8 mouse cellular contexts compared by ENCODE assay signal in the genomic region with DNA sequence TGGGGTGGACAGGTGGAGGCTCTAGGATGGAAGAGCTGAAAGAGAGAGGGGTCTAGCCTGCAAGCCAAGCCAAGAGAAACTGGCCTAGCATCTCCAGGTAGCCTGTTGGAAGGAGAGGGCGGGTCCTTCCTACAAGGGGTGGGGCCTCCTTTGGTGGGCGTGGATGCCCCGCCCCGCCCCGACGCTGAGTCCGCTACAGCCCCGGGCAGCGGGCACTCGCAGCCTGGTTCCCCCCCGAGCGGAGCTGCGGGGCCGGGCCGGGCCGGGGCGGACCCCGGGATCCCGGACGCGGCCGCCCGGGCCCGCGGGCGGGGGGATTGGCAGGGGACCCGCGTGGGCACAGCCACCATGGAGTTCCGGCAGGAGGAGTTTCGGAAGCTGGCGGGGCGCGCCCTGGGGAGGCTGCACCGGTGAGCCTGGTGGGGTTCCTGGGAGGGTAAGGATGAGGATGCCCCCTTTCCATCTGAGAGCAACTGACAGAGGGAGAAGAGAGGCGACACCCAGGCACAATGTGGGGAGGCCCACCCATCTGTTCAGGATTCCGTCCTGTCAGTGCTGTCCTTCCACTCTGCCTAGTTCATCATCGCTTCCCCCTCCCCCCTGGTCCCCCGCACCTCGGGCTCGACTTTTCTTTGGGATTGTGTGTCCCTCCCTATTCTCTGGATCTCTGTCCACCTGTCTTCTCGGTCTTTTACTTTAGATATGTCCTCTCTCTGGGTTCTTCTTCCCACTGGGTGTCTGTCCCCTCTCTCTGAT. TPM values are rescaled to one million over a fixed set of nuclear protein-coding genes. Genes with fewer than 3 reads are reported as not detected.
DNase-seq lines count a peak whose midpoint lies in the region; ATAC-seq and TF ChIP-seq lines count a peak whose summit lies in the region.

A gene (plus strand): TSS at position 215 of the 756 bp plus-strand sequence.

- no peaks in the 10 kb centered on the region for H3K79me2 ChIP-seq in myocyte (ENCODE audit: control insufficient read depth, insufficient read depth)

- no peak within 1 kb of the TSS for H3ac ChIP-seq in myocyte (ENCODE audit: control insufficient read depth, insufficient read length)

- H3K27ac ChIP-seq in forebrain, embryonic 14.5 days (ENCODE audit: low read depth, low read length): peak within 1 kb of the TSS; percentile 52; the same call in 1 of the 2 replicates
- H3K27ac ChIP-seq in kidney, adult 2 months (ENCODE audit: insufficient read depth, low read depth, low read length): no peak within 1 kb of the TSS

- H3K27me3 ChIP-seq in forebrain, embryonic 14.5 days (replicated peaks; ENCODE audit: control insufficient read depth, insufficient read depth, low read length): peaks cover 56% of the 10 kb centered on the region
- peaks cover 2% of the 10 kb centered on the region for H3K27me3 ChIP-seq in kidney, adult 2 months (replicated peaks; ENCODE audit: control insufficient read depth, insufficient read depth, low read length)
- peaks cover 54% of the 10 kb centered on the region for H3K27me3 ChIP-seq in myocyte (ENCODE audit: control insufficient read depth, insufficient read depth, insufficient read length)

- no peaks in the 10 kb centered on the region for H3K9me3 ChIP-seq in forebrain, embryonic 14.5 days (replicated peaks; ENCODE audit: control insufficient read depth, low read length)

- TF ChIP-seq POLR2A in brain, embryonic 14.5 days (IDR thresholded peaks at IDR 0.05; ENCODE audit: borderline replicate concordance, extremely low read depth, insufficient read depth, insufficient read length, poor library complexity, severe bottlenecking): no peak
- no peak for TF ChIP-seq POLR2A in kidney, adult 2 months (IDR thresholded peaks at IDR 0.05; ENCODE audit: low read depth, low read length)
- no peak for TF ChIP-seq POLR2A in myocyte (IDR thresholded peaks at IDR 0.05; ENCODE audit: insufficient read length, low read depth)

- no peak for TF ChIP-seq CTCF in brain, embryonic 14.5 days (IDR thresholded peaks at IDR 0.05; ENCODE audit: borderline replicate concordance, extremely low read depth, insufficient read depth, insufficient read length)
- no peak for TF ChIP-seq CTCF in kidney, adult 2 months (conservative IDR thresholded peaks at IDR 0.05; ENCODE audit: insufficient read depth, insufficient read length, low read depth, low read length)

- peak within 1 kb of the TSS; percentile 65 for H3K9ac ChIP-seq in forebrain, embryonic 14.5 days (ENCODE audit: low read length)

- peaks cover 10% of the 10 kb centered on the region for H3K4me1 ChIP-seq in forebrain, embryonic 14.5 days (ENCODE audit: control insufficient read depth, insufficient read depth, low read length)
- no peaks in the 10 kb centered on the region; the same call in 1 of the 2 replicates for H3K4me1 ChIP-seq in kidney, adult 2 months (ENCODE audit: control insufficient read depth, insufficient read depth, low read length)

- peak within 1 kb of the TSS; percentile 57 for H3K4me2 ChIP-seq in forebrain, embryonic 14.5 days (ENCODE audit: low read length)
- H3K4me2 ChIP-seq in myocyte (ENCODE audit: low read depth): peak within 1 kb of the TSS; percentile 27

- WGBS in forebrain, embryonic 14.5 days: under 1% methylated on average over 40 of the region's 41 CpGs
- WGBS in kidney, adult 2 months: 5% methylated on average over 40 of the region's 41 CpGs

- DNase-seq in adrenal gland, adult 18-20 months (ENCODE audit: low spot score in 2 of 2): peak; percentile 33 to 46
- no peak for DNase-seq in adrenal gland, postnatal 4 days (ENCODE audit: low spot score in 2 of 2)
- peak; percentile 34 for DNase-seq in brain, embryonic 14.5 days (ENCODE audit: low read depth)
- DNase-seq in forebrain, embryonic 14.5 days (ENCODE audit: low spot score): peak; percentile 45
- peak; percentile 44 for DNase-seq in kidney, adult 2 months
- peak; percentile 62 for DNase-seq in liver
- DNase-seq in frontal cortex, postnatal 25 days (ENCODE audit: low spot score in 2 of 2): no peak

- H3K36me3 ChIP-seq in forebrain, embryonic 14.5 days (ENCODE audit: control insufficient read depth, insufficient read depth, low read length): 0 out of 2 replicates have a peak, but pooled peaks cover 7% of the 10 kb centered on the region
- no peaks in the 10 kb centered on the region for H3K36me3 ChIP-seq in kidney, adult 2 months (ENCODE audit: control insufficient read depth, insufficient read depth, low read length)
- H3K36me3 ChIP-seq in myocyte (ENCODE audit: control insufficient read depth, insufficient read depth): no peaks in the 10 kb centered on the region

- H3K4me3 ChIP-seq in forebrain, embryonic 14.5 days (ENCODE audit: low read depth, low read length): peak within 1 kb of the TSS; percentile 45
- 0 out of 2 replicates have a peak within 1 kb of the TSS, but pooled peaks have one; percentile 4 for H3K4me3 ChIP-seq in kidney, adult 2 months (ENCODE audit: insufficient read depth, low read depth, low read length)
- no peak within 1 kb of the TSS for H3K4me3 ChIP-seq in myocyte

- ATAC-seq in forebrain, embryonic 14.5 days: no peak; the same call in 1 of the 2 replicates

TF ChIP-seq in myocyte, 11 proteins besides CTCF, POLR2A, EP300 and RAD21:
- TF ChIP-seq USF1 (IDR thresholded peaks at IDR 0.05; ENCODE audit: low read depth) (no peak), E2F4 (IDR thresholded peaks at IDR 0.05; ENCODE audit: insufficient read depth) (no peak), REST (IDR thresholded peaks at IDR 0.05; ENCODE audit: insufficient read depth, insufficient read length) (no peak), POLR2AphosphoS2 (IDR thresholded peaks at IDR 0.05; ENCODE audit: insufficient read length, low read depth) (no peak), SRF (IDR thresholded peaks at IDR 0.05; ENCODE audit: control insufficient read depth, insufficient read length, low read depth) (no peak)

RNA-seq across cellular contexts. Expression of the gene that starts here (rescaled TPM):
- total RNA-seq in adrenal gland, adult 18-20 months (2021): under 1 TPM; 0.19 to 0.23 TPM
- total RNA-seq in adrenal gland, postnatal 4 days (2021): 1 to 10 TPM in 1 of 2 experiments, under 1 TPM in 1; 0.31 to 1.9 TPM
- polyA plus RNA-seq in brain, embryonic 14.5 days (2012; rRNA removed): 6.7 and 25.8 TPM in 2 replicates
- 14.6 and 15.9 TPM in 2 replicates for polyA plus RNA-seq in forebrain, embryonic 14.5 days (2014; fragmentation: Nextera tagmentation; extraction: Ambion mirVana)
- not detected in 2 replicates for polyA plus RNA-seq in kidney, adult 2 months (2012; rRNA removed)
- 3.6 TPM for polyA plus RNA-seq in myocyte (2012; fragmentation: generic; extraction: Trizol)

Comparison
In these comparisons a context has a peak if more than half of its experiments do, and no peak if none do; other contexts are left out.
1. Peak in DNase-seq in adrenal gland, adult 18-20 months; RNA of the gene not detected or under 1 TPM.
2. Peak in DNase-seq and H3K4me3 ChIP-seq in kidney, adult 2 months; RNA of the gene not detected or under 1 TPM.
3. DNase-seq: peak in brain, embryonic 14.5 days (single experiment), forebrain, embryonic 14.5 days (single experiment) and liver (single experiment); none in adrenal gland, postnatal 4 days (0 of 2) and frontal cortex, postnatal 25 days (0 of 2).